Mouse (Mus musculus) lung, postnatal 14 days (tissue): ENCODE measurements around the gene Gm21778.
"Not testable (repeated sequence)": the region's sequence is repeated elsewhere in the genome, so short reads cannot be mapped to it uniquely, and the experiment has no call there.

ENCODE experiments used
- DNase-seq: peaks from one replicate; pipeline ENCODE4 v3.0.0; 2021

Gm21778 gene

DNA sequence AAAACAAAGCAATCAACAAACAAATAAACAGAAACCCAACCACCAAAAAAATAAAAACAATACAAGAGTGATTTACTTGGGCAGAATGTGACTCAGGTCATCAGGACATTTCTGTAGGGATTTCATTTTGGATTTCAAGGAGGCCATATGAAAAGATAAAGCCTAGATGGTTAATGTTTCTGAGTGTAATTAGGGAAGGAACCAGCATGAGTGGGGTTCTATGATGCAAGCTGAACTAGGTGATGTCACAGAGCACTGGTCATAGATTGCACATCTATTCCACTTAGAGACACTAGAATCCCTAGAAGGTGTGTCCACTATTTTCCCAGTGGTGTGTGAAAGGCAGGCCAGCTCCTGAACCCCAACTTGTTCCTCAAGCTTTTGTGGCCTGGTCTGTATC, at the start of gene Gm21778:
TSS of gene Gm21778 (plus strand) at position 301 of the 400 bp plus-strand sequence.
- not testable (repeated sequence) for DNase-seq
